Mouse (Mus musculus) hematopoietic stem cell, adult 5-6 weeks (primary cell): ENCODE results near the gene Myod1. TPM values are rescaled to one million over a fixed set of nuclear protein-coding genes. Genes with fewer than 3 reads are reported as not detected.

ENCODE experiments used
- ATAC-seq, 2 experiments: fragments of 125-278 bp in 1 of 2; replicated peaks in 1 of 2; 2 replicates each; pipeline ENCODE4 v1.8.0; 2016 to 2017; ENCODE audit warnings: inconsistent platforms in 2 of 2, mild to moderate bottlenecking in 2 of 2, moderate number of reproducible peaks in 2 of 2, low read depth in 1 of 2, moderate TSS enrichment in 1 of 2; ENCODE audit not compliant: low FRiP score in 2 of 2, poor library complexity in 2 of 2, severe bottlenecking in 2 of 2, insufficient read depth in 1 of 2, low TSS enrichment in 1 of 2
- total RNA-seq: library from RNA; stranded (forward); fragments of 172-1452, 232-1000 nt; gene quantifications from 2 replicates; pipeline ENCODE4 v1.2.3, GENCODE M21; 2017

Myod1 gene
- total RNA-seq: not detected in 2 replicates

- ATAC-seq: no peak
These were observed at the start of gene Myod1 for GRCm38 (mm10) chr7:46376172-46377007. Gene Myod1, plus strand, starts transcription at chr7:46376474.

GRCm38 (mm10) chr7:46327896-46328295 is 48.4 kb upstream of the Myod1 start:
- ATAC-seq: no peak

- no peak for ATAC-seq
These were observed 38.9 kb upstream of the Myod1 start for GRCm38 (mm10) chr7:46337397-46337796.

GRCm38 (mm10) chr7:46339818-46340217 is 36.5 kb upstream of the Myod1 start:
- ATAC-seq: no peak

- no peak for ATAC-seq
These were observed 36.0 kb upstream of the Myod1 start for GRCm38 (mm10) chr7:46340295-46340694.

- ATAC-seq: no peak
These were observed 34.8 kb upstream of the Myod1 start for GRCm38 (mm10) chr7:46341471-46341870.

- no peak for ATAC-seq
These were observed 28.6 kb upstream of the Myod1 start for GRCm38 (mm10) chr7:46347692-46348091.

- ATAC-seq: no peak
These were observed 27.5 kb upstream of the Myod1 start for GRCm38 (mm10) chr7:46348813-46349212.

- ATAC-seq: no peak
These were observed 26.1 kb upstream of the Myod1 start for GRCm38 (mm10) chr7:46350119-46350702.

- no peak for ATAC-seq
These were observed 23.5 kb upstream of the Myod1 start for GRCm38 (mm10) chr7:46352748-46353147.

- ATAC-seq: no peak
These were observed 23.1 kb upstream of the Myod1 start for GRCm38 (mm10) chr7:46353216-46353615.

GRCm38 (mm10) chr7:46353875-46354274 is 22.4 kb upstream of the Myod1 start:
- no peak for ATAC-seq

- no peak for ATAC-seq
These were observed 14.5 kb upstream of the Myod1 start for GRCm38 (mm10) chr7:46361776-46362175.

GRCm38 (mm10) chr7:46364154-46364553 is 12.1 kb upstream of the Myod1 start:
- no peak for ATAC-seq

GRCm38 (mm10) chr7:46365810-46366209 is 10.5 kb upstream of the Myod1 start:
- ATAC-seq: no peak

GRCm38 (mm10) chr7:46371104-46371503 is 5.2 kb upstream of the Myod1 start:
- no peak for ATAC-seq

GRCm38 (mm10) chr7:46377008-46377346 is 703 bp downstream of the Myod1 start:
- no peak for ATAC-seq

- ATAC-seq: no peak
These were observed 1.8 kb downstream of the Myod1 start for GRCm38 (mm10) chr7:46378123-46378522.

- peak; percentile 50 to 67; a peak in 3 of 4 replicates for ATAC-seq
These were observed 2.7 kb downstream of the Myod1 start for GRCm38 (mm10) chr7:46378983-46379382.
